1 mouse cellular context compared by ENCODE assay signal in the genomic region with DNA sequence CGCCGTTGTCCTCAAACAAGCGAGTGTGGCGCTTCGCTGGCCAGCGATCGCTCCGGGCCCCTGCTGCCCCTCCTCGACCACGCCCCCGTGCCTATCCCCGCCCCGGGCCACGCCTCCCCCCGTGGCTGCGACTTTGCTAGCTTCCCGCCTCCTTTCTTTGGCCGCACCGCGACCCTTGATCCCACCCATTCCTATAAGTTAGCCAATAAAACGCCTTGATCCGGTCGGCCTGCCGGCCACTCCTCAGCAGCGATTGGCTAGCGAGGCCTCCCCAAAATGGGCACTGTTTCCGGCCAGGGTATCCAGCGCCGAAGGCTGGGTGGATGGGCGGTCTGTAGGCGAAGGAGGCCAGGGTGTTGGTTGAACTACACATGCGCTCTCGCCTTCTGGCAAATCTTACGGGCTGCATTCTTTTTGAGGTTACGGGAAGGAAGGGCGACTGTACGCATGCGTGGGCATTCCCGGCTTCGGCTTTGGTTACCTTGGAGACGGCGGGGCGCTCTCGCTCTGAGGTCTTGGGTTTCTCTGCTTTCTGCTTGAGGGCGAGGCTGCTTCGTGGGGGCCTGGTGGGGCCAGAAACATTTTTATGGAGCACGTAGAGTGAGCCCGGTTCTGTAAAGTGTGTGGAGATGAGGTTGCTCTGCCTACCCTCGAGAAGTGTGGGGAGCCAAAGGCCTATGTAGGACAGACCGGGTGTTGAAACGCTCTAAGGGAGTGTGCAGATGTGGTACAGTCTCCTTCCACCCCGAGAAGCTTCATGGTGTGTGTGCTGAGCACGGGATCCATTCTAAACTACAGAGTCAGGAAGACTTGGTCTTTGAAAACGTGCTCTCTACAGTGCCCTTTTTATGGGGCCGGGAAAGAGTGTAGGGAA.
A peak's percentile ranks its signal among the peaks of the same experiment; 100 is the strongest.
TF ChIP-seq lines count a peak whose summit lies in the region.

A gene (minus strand): TSS at position 127 of the 874 bp plus-strand sequence.

TF ChIP-seq in CH12.LX, 34 proteins besides CTCF, POLR2A, EP300 and RAD21 (continued from another document):
- peak; percentile 99 for TF ChIP-seq NRF1 (IDR thresholded peaks at IDR 0.05; ENCODE audit: low read depth, low read length)
- TF ChIP-seq TBP (conservative IDR thresholded peaks at IDR 0.05; ENCODE audit: low read depth, low read length), result peak; percentile 70; the same call in 1 of the 2 replicates
- TF ChIP-seq ELF1 (IDR thresholded peaks at IDR 0.05; ENCODE audit: low read depth, low read length), result peak; percentile 81
- peak; percentile 84 for TF ChIP-seq SIN3A (IDR thresholded peaks at IDR 0.05; ENCODE audit: low read length)
- TF ChIP-seq ETS1 (conservative IDR thresholded peaks at IDR 0.05; ENCODE audit: low read depth, low read length), result peak; percentile 65
- peak; percentile 67 for TF ChIP-seq BHLHE40 (IDR thresholded peaks at IDR 0.05; ENCODE audit: low read depth, low read length)
- TF ChIP-seq IRF4 (IDR thresholded peaks at IDR 0.05; ENCODE audit: low read depth, low read length), result no peak; the same call in none of the 2 replicates
- TF ChIP-seq MEF2A (IDR thresholded peaks at IDR 0.05; ENCODE audit: borderline replicate concordance, low read depth, low read length), result peak; percentile 76
- TF ChIP-seq MAZ (IDR thresholded peaks at IDR 0.05; ENCODE audit: low read depth, low read length), result peak; percentile 59; the same call in 1 of the 2 replicates
- no peak for TF ChIP-seq ZC3H11A (IDR thresholded peaks at IDR 0.05; ENCODE audit: low read depth, low read length)
